Mouse (Mus musculus): Measurements from ENCODE around the gene Pglyrp2.

The Pglyrp2 gene

GRCm38 (mm10) chr17:32402011-32402778 is 21.8 kb downstream of the Pglyrp2 start:
- DNase-seq (ENCODE audit: low read depth, low spot score): no peak

- DNase-seq (ENCODE audit: low read depth, low spot score): no peak
These were observed 27.7 kb downstream of the Pglyrp2 start for GRCm38 (mm10) chr17:32396266-32396665.

DNA sequence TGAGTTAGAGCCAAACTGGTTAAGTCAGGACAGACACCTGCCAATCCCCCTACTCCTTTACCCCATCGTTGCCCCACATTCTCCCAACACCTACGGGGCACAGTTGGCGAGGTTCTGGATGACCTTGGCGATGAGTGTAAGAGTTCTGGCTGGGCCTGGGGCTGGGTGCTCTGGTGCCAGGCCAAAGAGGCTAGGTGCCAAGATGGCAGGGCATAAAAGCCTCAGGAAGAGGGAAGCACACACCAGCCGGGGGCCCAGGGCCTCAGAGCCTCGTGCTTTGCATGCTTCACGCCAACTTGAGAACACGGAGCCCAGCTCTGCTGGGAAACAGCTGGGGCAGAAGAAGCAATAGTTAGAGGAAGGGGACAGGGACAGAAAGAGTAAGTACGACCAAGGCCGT is 30.0 kb downstream of the Pglyrp2 start:
- DNase-seq (ENCODE audit: low read depth, low spot score): no peak

- peak; percentile 86 for DNase-seq (ENCODE audit: low read depth, low spot score)
These were observed 34.8 kb downstream of the Pglyrp2 start, which contains the start of gene Wiz for GRCm38 (mm10) chr17:32389101-32389659. Wiz (minus strand) TSS chr17:32389439.

DNA sequence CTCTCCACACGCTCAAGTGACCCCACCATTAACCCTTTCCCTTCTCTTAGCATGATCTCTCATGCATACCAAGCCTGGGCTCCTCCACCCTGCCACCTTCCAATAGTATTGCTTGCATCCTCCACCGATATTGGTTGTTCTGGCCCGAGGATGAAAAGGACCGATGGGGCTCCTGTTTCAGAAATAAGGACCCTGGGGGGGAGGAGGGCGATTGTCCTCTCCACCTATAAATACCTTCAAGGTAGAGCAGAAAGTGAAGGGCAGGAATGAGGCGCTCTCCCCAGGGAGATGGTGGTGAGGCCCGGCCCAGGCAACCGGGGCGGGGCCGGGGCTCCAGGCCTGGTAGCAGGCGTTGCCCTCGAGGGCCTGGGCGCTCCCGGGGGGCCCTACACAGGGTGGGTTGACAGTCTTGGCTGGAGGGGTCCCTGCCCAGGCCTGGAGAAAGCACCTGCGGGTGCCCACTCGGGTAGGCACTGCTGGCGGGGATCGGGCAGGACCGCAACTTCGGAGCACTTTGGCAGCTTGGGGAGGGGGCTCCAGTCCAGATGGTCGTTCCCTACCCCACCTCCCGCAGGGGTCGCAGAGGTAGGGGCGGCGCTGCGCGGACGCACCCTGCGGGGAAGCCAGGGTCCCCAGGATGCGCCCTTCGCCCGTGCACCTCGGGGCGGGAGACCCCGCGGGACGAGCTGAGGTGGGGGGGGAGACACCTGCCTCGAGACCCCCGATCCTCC is 35.4 kb downstream of the Pglyrp2 start:
- no peak for DNase-seq (ENCODE audit: low read depth, low spot score)

GRCm38 (mm10) chr17:32387986-32388369 is 36.0 kb downstream of the Pglyrp2 start:
- DNase-seq (ENCODE audit: low read depth, low spot score): no peak

DNA sequence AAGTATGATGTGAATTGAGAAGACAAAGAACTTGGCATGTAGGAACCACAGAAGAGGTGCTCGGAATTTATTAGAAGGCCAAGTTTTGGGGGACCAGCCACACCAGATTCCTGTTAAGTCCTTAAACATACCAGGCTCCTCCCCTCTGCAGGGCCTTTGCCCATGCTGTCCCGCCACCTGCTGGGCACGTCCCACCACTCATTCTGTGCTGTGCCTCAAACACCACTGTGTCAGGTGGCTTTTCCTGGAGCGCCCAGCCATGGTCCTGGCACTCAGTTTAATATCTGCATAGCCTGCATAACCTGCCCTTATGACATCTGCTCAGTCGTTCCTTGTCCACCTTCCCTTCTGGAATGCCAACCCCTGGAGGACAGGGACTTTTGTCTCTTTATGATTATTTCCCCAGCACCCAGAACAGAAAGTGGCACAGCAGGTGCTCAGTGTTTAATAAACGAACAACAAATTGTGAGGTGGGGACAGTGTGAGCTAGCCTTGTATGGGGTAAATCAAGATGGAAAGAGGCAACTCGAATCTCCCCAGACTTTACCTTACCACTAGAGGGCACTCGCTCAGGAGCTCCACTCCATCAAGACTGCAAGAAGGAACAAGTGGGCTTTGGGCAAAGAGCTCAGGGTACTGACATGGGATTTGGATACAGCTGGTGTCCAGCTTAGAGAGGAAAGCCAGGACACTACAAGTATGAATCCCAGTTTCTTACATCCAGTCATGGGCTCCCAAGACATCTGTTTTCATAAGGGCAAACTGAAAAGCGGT is 37.1 kb downstream of the Pglyrp2 start:
- DNase-seq (ENCODE audit: low read depth, low spot score): no peak

- DNase-seq (ENCODE audit: low read depth, low spot score): no peak
These were observed 40.3 kb downstream of the Pglyrp2 start for GRCm38 (mm10) chr17:32383661-32384060.

GRCm38 (mm10) chr17:32382576-32382975 is 41.4 kb downstream of the Pglyrp2 start:
- no peak for DNase-seq (ENCODE audit: low read depth, low spot score)

DNA sequence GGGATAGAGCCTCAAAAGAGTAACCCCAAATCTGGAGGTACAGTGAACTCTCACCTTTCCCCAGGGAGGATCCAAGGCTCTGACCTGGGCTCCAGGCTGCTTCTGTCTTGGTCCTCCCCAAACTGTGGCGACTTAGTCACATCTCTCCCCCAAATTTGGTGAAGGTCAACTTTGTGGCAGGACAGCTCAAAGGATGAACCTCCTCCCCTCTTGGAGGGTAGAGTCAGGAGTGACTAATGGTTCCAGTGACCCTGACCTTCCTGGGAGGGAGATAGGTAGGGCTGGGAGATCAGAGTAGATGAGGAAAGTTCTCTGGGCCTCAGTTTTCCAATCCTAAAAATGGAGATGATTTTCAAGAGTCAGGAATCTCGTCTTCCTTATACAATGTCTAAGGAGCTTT is 45.2 kb downstream of the Pglyrp2 start:
- no peak for DNase-seq (ENCODE audit: low read depth, low spot score)

DNA sequence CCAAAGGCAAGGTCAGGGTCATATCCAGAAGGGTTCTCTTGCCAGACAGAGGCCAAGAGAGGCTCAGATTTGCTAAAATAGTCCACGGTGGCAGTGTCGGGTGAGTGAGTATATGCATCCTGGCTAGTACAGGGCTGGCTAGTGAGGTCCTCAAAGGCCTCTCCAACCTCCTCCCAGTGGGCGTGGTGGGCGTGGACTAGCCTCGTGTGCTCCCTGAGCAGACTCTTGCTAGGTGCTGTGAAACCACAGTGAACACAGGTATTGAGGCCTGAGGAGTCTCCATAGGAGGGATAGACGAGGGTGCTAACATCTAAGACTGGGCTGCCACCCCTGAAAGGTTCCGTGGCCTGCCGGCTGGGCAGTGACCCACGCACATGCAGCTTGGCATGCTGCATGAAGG is 46.8 kb downstream of the Pglyrp2 start:
- no peak for DNase-seq (ENCODE audit: low read depth, low spot score)

DNA sequence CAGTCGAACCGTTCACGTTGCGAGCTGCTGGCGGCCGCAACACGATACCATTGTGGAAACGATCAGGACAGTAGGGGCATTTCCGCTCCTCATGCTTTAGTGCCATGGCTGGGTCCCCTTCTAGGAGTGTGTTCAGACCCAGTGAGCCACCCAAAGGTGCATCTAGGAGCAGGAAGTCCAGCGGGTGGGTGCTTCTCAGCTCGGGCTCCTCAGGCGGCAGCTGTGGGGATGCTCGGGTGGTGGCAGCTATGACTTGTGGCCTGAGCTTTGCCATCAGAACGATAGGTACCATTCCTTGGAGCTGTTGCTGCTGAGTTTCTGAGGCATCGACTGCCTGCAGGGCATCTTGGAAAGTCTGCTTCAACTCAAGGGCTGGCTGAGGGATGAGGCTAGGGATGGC is 47.5 kb downstream of the Pglyrp2 start:
- no peak for DNase-seq (ENCODE audit: low read depth, low spot score)

GRCm38 (mm10) chr17:32368991-32369578 is 54.9 kb downstream of the Pglyrp2 start:
- DNase-seq (ENCODE audit: low read depth, low spot score): no peak

- no peak for DNase-seq (ENCODE audit: low read depth, low spot score)
These were observed 56.3 kb downstream of the Pglyrp2 start for GRCm38 (mm10) chr17:32367706-32368105.

GRCm38 (mm10) chr17:32365296-32365695 is 58.7 kb downstream of the Pglyrp2 start:
- DNase-seq (ENCODE audit: low read depth, low spot score): no peak

DNA sequence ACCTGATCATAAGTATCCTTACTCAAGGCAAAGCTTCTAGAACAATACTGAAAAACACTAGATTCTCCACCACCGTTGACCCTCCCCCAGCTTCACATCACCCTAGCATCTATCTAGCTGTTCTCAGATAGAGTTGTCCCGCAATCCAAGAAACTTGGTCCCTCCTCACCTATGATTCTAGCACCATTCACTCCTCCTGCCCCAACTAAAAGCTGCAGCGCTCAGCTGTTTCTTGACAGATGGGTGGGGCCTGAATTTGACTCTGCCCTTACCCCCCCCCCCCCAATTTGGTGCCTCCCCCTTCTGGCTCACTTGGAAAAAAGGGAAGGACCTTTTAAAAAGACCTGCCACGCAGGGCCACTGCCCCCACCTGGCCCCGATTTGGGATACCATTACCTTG is 59.1 kb downstream of the Pglyrp2 start:
- no peak for DNase-seq (ENCODE audit: low read depth, low spot score)

DNA sequence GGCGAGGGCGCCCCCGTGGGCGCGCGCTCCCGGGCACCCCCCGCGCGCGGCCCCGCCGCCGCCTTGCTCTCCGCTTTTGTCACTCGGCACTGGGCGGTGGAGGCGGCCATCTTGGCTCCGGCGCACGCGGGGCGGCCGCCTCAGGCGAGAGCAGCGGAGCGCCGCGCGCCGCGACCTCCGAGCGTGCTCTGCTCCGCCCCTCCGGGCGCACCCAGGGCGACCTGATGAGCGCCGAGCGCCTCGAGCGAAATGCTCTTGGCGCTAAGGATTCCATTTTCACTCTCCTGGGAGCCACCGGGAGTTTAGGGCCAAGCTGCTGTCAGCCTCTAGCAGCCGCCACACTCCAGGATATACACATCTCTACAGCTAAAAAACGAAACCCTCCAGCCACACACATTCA is 59.6 kb downstream of the Pglyrp2 start:
- DNase-seq (ENCODE audit: low read depth, low spot score): peak; percentile 66

- DNase-seq (ENCODE audit: low read depth, low spot score): no peak
These were observed 60.1 kb downstream of the Pglyrp2 start for GRCm38 (mm10) chr17:32363821-32364301.

DNA sequence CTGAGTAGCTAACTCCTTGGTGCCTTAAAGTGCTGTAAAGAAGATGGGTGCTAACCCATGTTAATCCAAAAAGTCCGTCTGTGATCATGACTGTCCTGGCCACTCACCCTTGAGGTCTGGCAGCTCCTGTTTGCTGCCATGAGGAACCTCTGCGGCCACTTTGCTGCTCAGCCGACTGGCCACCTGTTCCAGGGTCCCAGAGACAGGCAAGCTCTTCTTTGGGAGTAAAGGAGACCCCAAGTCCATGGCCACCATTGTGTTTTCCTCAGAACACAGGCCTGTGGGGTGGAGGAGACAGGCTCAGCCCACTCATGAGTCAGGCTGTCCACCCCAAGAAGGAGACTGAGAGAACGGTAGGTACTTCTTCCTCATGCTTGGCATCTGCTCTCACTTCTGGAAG is 61.3 kb downstream of the Pglyrp2 start:
- DNase-seq (ENCODE audit: low read depth, low spot score): no peak

All from retina, adult 2 months (tissue).